Mouse (Mus musculus): ENCODE data around the gene Slc7a1. TPM values are rescaled to one million over a fixed set of nuclear protein-coding genes. Genes with fewer than 3 reads are reported as not detected.

Slc7a1 gene
- polyA plus RNA-seq, 1 experiment from 2014 or later, result 5.8 TPM

GRCm38 (mm10) chr5:148388251-148389006 is 11.3 kb downstream of the Slc7a1 start:
- ATAC-seq, result peak; percentile 40; the same call in 1 of the 2 replicates
- WGBS, result 44% methylated on average over 18 of the region's 18 CpGs
- no peak overlapping the region for H3K27ac ChIP-seq (ENCODE audit: low read length)
- H3K4me1 ChIP-seq (ENCODE audit: insufficient read depth, low read depth, low read length), result no peaks in the 10 kb centered on the region
- no peak overlapping the region for H3K4me3 ChIP-seq (ENCODE audit: low read depth, low read length)
- TF ChIP-seq EP300 (IDR thresholded peaks at IDR 0.05), result no peak
- no peak for TF ChIP-seq CTCF (IDR thresholded peaks at IDR 0.05)
- H3K4me2 ChIP-seq (replicated peaks; ENCODE audit: low read depth, low read length), result no peak overlapping the region
- DNase-seq (ENCODE audit: low spot score), result no peak
- no peaks in the 10 kb centered on the region for H3K9me3 ChIP-seq (ENCODE audit: low read length)
- H3K36me3 ChIP-seq (ENCODE audit: insufficient read depth, low read length), result no peaks in the 10 kb centered on the region
- no peaks in the 10 kb centered on the region for H3K27me3 ChIP-seq (replicated peaks; ENCODE audit: insufficient read depth, low read length)
- no peak overlapping the region for H3K9ac ChIP-seq (replicated peaks; ENCODE audit: low read depth)

- DNase-seq (ENCODE audit: low spot score), result no peak
- no peaks in the 10 kb centered on the region for H3K36me3 ChIP-seq (ENCODE audit: insufficient read depth, low read length)
- no peaks in the 10 kb centered on the region for H3K4me1 ChIP-seq (ENCODE audit: insufficient read depth, low read depth, low read length)
- H3K27ac ChIP-seq (ENCODE audit: low read length), result no peak overlapping the region
- no peak overlapping the region for H3K4me3 ChIP-seq (ENCODE audit: low read depth, low read length)
- ATAC-seq, result no peak
- H3K9ac ChIP-seq (replicated peaks; ENCODE audit: low read depth), result no peak overlapping the region
- H3K9me3 ChIP-seq (ENCODE audit: low read length), result no peaks in the 10 kb centered on the region
- H3K27me3 ChIP-seq (replicated peaks; ENCODE audit: insufficient read depth, low read length), result no peaks in the 10 kb centered on the region
- TF ChIP-seq CTCF (IDR thresholded peaks at IDR 0.05) (peak; percentile 40), EP300 (IDR thresholded peaks at IDR 0.05) (no peak)
- no peak overlapping the region for H3K4me2 ChIP-seq (replicated peaks; ENCODE audit: low read depth, low read length)
- WGBS, result 98% methylated on average over 2 of the region's 2 CpGs
Observed at GRCm38 (mm10) chr5:148387820-148388219, 11.9 kb downstream of the Slc7a1 start.

DNA sequence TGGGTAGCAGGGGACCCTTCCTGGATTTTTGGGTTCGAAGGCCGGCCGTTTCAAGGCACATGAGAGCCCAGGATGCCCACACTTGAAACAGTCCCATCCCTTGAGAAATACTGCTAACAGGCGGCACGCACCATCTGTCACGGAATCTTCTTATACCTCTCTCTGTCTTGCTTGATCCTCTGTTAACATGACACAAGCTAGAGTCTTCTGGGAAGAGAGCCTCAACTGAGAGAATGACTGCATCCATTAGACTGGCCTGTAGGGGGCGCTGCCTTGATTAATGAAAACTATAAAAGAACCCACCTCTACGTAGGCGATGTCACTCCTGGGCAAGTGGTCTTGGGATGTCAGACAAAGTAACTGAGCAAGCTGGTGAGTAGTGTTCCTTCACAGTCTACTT is 13.2 kb downstream of the Slc7a1 start:
- TF ChIP-seq EP300 (IDR thresholded peaks at IDR 0.05), result no peak
- TF ChIP-seq CTCF (IDR thresholded peaks at IDR 0.05), result peak; percentile 46
- Histone ChIP-seq H3K4me1 (ENCODE audit: insufficient read depth, low read depth, low read length) (no peaks in the 10 kb centered on the region), H3K4me2 (replicated peaks; ENCODE audit: low read depth, low read length) (no peak overlapping the region), H3K9ac (replicated peaks; ENCODE audit: low read depth) (no peak overlapping the region), H3K27ac (ENCODE audit: low read length) (no peak overlapping the region), H3K36me3 (ENCODE audit: insufficient read depth, low read length) (no peaks in the 10 kb centered on the region), H3K4me3 (ENCODE audit: low read depth, low read length) (no peak overlapping the region), H3K27me3 (replicated peaks; ENCODE audit: insufficient read depth, low read length) (no peaks in the 10 kb centered on the region), H3K9me3 (ENCODE audit: low read length) (no peaks in the 10 kb centered on the region)
- ATAC-seq, result no peak
- DNase-seq (ENCODE audit: low spot score), result no peak
- 87% methylated on average over 9 of the region's 9 CpGs for WGBS

- WGBS, result 75% methylated on average over 9 of the region's 9 CpGs
- Histone ChIP-seq H3K4me3 (ENCODE audit: low read depth, low read length) (no peak overlapping the region), H3K9me3 (ENCODE audit: low read length) (no peaks in the 10 kb centered on the region), H3K4me1 (ENCODE audit: insufficient read depth, low read depth, low read length) (no peaks in the 10 kb centered on the region), H3K27ac (ENCODE audit: low read length) (no peak overlapping the region), H3K9ac (replicated peaks; ENCODE audit: low read depth) (no peak overlapping the region), H3K27me3 (replicated peaks; ENCODE audit: insufficient read depth, low read length) (no peaks in the 10 kb centered on the region), H3K36me3 (ENCODE audit: insufficient read depth, low read length) (no peaks in the 10 kb centered on the region), H3K4me2 (replicated peaks; ENCODE audit: low read depth, low read length) (no peak overlapping the region)
- ATAC-seq (no peak), DNase-seq (ENCODE audit: low spot score) (no peak)
- TF ChIP-seq CTCF (IDR thresholded peaks at IDR 0.05), result no peak
- TF ChIP-seq EP300 (IDR thresholded peaks at IDR 0.05), result no peak
Observed at GRCm38 (mm10) chr5:148384501-148385055, 15.1 kb downstream of the Slc7a1 start.

GRCm38 (mm10) chr5:148383841-148384500 is 15.7 kb downstream of the Slc7a1 start:
- no peaks in the 10 kb centered on the region for H3K9me3 ChIP-seq (ENCODE audit: low read length)
- no peaks in the 10 kb centered on the region for H3K27me3 ChIP-seq (replicated peaks; ENCODE audit: insufficient read depth, low read length)
- no peaks in the 10 kb centered on the region for H3K4me1 ChIP-seq (ENCODE audit: insufficient read depth, low read depth, low read length)
- 49% methylated on average over 14 of the region's 14 CpGs for WGBS
- H3K4me3 ChIP-seq (ENCODE audit: low read depth, low read length), result no peak overlapping the region
- no peak overlapping the region for H3K27ac ChIP-seq (ENCODE audit: low read length)
- DNase-seq (ENCODE audit: low spot score) (peak; percentile 18), ATAC-seq (no peak)
- H3K36me3 ChIP-seq (ENCODE audit: insufficient read depth, low read length), result no peaks in the 10 kb centered on the region
- no peak overlapping the region for H3K4me2 ChIP-seq (replicated peaks; ENCODE audit: low read depth, low read length)
- TF ChIP-seq CTCF (IDR thresholded peaks at IDR 0.05) (no peak), EP300 (IDR thresholded peaks at IDR 0.05) (no peak)
- no peak overlapping the region for H3K9ac ChIP-seq (replicated peaks; ENCODE audit: low read depth)

GRCm38 (mm10) chr5:148381083-148381482 is 18.6 kb downstream of the Slc7a1 start:
- TF ChIP-seq CTCF (IDR thresholded peaks at IDR 0.05) (no peak), EP300 (IDR thresholded peaks at IDR 0.05) (no peak)
- DNase-seq (ENCODE audit: low spot score) (peak; percentile 17), ATAC-seq (no peak)
- WGBS, result 45% methylated on average over 8 of the region's 8 CpGs
- Histone ChIP-seq H3K27ac (ENCODE audit: low read length) (no peak overlapping the region), H3K9me3 (ENCODE audit: low read length) (no peaks in the 10 kb centered on the region), H3K36me3 (ENCODE audit: insufficient read depth, low read length) (no peaks in the 10 kb centered on the region), H3K4me3 (ENCODE audit: low read depth, low read length) (no peak overlapping the region), H3K27me3 (replicated peaks; ENCODE audit: insufficient read depth, low read length) (no peaks in the 10 kb centered on the region), H3K4me2 (replicated peaks; ENCODE audit: low read depth, low read length) (no peak overlapping the region), H3K9ac (replicated peaks; ENCODE audit: low read depth) (no peak overlapping the region), H3K4me1 (ENCODE audit: insufficient read depth, low read depth, low read length) (no peaks in the 10 kb centered on the region)
